Mouse (Mus musculus) kidney, embryonic 16.5 days (tissue): Measurements from ENCODE around the gene 1700088E04Rik. TPM values are rescaled to one million over a fixed set of nuclear protein-coding genes. Genes with fewer than 3 reads are reported as not detected.

ENCODE experiments used
- ATAC-seq: fragments of 200-750 bp; cut with Nextera tagmentation; 2 replicates; pipeline ENCODE4 v1.8.0; 2017; ENCODE audit warnings: moderate TSS enrichment; ENCODE audit not compliant: low FRiP score, low TSS enrichment
- H3K27ac ChIP-seq: fragments of 300-500 bp; sonication (generic); 2 replicates; pipeline ENCODE4 v1.5.1; 2014; ENCODE audit warnings: low read length
- H3K27me3 ChIP-seq: fragments of 300-500 bp; sonication (generic); 2 replicates; pipeline ENCODE4 v1.6.1; 2014; ENCODE audit warnings: low read length, control low read depth, mixed read lengths; ENCODE audit not compliant: insufficient read depth
- H3K36me3 ChIP-seq: fragments of 300-500 bp; sonication (generic); 2 replicates; pipeline ENCODE4 v1.6.1; 2014; ENCODE audit warnings: low read length, control low read depth, mixed read lengths; ENCODE audit not compliant: insufficient read depth
- H3K4me1 ChIP-seq: fragments of 300-500 bp; sonication (generic); 2 replicates; pipeline ENCODE4 v1.6.1; 2014; ENCODE audit warnings: low read length, control low read depth, mixed read lengths; ENCODE audit not compliant: insufficient read depth
- H3K4me2 ChIP-seq: fragments of 300-500 bp; sonication (generic); replicated peaks from 2 replicates; pipeline ENCODE4 v1.6.1; 2014; ENCODE audit warnings: low read depth, low read length
- H3K4me3 ChIP-seq: fragments of 300-500 bp; sonication (generic); 2 replicates; pipeline ENCODE4 v1.5.1; 2014; ENCODE audit warnings: mild to moderate bottlenecking, low read length
- H3K9ac ChIP-seq: fragments of 300-500 bp; sonication (generic); replicated peaks from 2 replicates; pipeline ENCODE4 v1.6.1; 2014; ENCODE audit warnings: low read length
- H3K9me3 ChIP-seq: fragments of 300-500 bp; sonication (generic); 2 replicates; pipeline ENCODE4 v1.6.1; 2016; ENCODE audit warnings: low read length, control low read depth
- WGBS: fragments of 180-500 bp; shearing (Covaris S2); extraction: QIAGEN DNeasy Blood & Tissue Kit; methylation state at CpG from one replicate; pipeline ENCODE4 v1.1.7; 2014; 5-methylcytosine and 5-hydroxymethylcytosine counted together
- polyA plus RNA-seq: library from polyadenylated mRNA; unstranded; fragments of >200 nt; fragmentation: Nextera tagmentation; extraction: Ambion mirVana; gene quantifications from 2 replicates; pipeline ENCODE4 v1.2.1, GENCODE M21; 2015

1700088E04Rik gene
- polyA plus RNA-seq, 1 experiment from 2014 or later: 11.9 TPM

DNA sequence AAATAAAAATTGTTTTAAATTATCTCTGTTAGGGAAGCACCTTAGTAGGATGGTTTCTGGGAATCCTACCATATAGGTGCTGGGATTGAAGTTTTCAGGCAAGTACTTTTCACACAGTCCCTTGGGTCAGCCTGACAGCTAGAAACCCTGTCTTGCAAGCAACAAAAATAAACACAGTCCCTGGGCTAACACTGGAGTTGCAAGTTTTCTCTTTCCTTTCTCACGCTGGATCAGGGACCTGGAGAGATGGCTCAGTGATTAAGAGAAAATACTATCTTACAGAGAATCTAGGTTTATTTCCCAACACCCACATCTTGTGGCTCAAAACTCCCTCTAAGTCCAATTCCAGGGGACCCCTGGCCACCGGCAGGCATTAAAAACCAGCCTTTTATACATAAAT is 43.9 kb downstream of the 1700088E04Rik start:
- H3K4me1 ChIP-seq: peaks cover 30% of the 10 kb centered on the region
- no peak for ATAC-seq
- no peak overlapping the region for H3K4me3 ChIP-seq
- 10% methylated on average over 2 of the region's 2 CpGs for WGBS
- H3K9ac ChIP-seq: peak overlapping the region; percentile 35; the same call in 1 of the 2 replicates
- peak overlapping the region; percentile 85 for H3K27ac ChIP-seq
- H3K36me3 ChIP-seq: peaks cover 19% of the 10 kb centered on the region
- peak overlapping the region; percentile 14 for H3K4me2 ChIP-seq
- no peaks in the 10 kb centered on the region for H3K9me3 ChIP-seq
- H3K27me3 ChIP-seq: no peaks in the 10 kb centered on the region

DNA sequence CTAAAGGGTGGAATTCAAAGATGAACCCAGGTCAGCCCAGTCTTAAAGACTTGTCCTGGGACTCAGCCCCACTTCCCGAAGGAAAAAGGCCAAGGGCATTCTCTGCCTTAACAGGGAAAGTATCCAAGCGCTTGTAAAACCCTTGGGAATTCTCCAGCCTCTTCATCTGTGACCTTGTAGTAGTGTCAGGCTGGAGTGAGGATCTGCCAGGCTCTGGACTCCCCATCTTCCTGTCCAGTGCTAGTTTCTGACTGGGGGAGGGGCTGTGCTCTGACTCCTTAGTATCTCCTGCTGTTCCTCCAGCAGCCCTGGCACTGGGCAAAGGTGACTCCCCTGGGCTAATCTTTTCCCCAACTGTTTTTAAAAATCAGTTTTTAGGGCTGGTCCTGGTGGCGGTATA is 44.5 kb downstream of the 1700088E04Rik start:
- peak overlapping the region; percentile 85; the same call in 1 of the 2 replicates for H3K27ac ChIP-seq
- WGBS: 47% methylated on average over 3 of the region's 3 CpGs
- H3K4me3 ChIP-seq: no peak overlapping the region
- peaks cover 30% of the 10 kb centered on the region for H3K4me1 ChIP-seq
- H3K27me3 ChIP-seq: no peaks in the 10 kb centered on the region
- peaks cover 22% of the 10 kb centered on the region for H3K36me3 ChIP-seq
- ATAC-seq: no peak
- no peak overlapping the region for H3K4me2 ChIP-seq
- no peak overlapping the region for H3K9ac ChIP-seq
- no peaks in the 10 kb centered on the region for H3K9me3 ChIP-seq

DNA sequence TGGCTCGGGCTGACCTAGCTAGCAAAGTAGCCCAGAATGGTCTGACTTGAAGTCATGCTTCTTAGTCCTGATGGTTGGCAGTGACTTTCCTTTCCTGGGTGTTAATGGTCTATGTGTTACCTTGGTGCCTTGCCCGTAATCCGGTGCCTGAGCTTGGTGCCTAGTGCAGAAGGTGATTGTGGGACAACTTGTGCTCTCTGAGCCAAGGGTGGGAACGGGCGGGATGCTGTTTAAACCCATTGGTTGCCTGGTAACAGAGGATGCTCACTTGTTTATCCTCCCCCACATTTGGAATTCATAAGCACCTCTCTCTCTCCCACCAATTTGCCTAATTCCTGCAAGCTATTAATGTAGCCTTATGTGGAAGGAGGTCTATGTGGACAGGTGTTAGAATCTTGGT is 45.6 kb downstream of the 1700088E04Rik start:
- 91% methylated on average over 5 of the region's 5 CpGs for WGBS
- Histone ChIP-seq H3K9ac (no peak overlapping the region), H3K4me1 (peaks cover 27% of the 10 kb centered on the region), H3K36me3 (peaks cover 31% of the 10 kb centered on the region), H3K4me3 (no peak overlapping the region), H3K4me2 (no peak overlapping the region), H3K27ac (no peak overlapping the region), H3K27me3 (no peaks in the 10 kb centered on the region), H3K9me3 (no peaks in the 10 kb centered on the region)
- ATAC-seq: no peak

GRCm38 (mm10) chr15:79093083-79093839 is 47.8 kb downstream of the 1700088E04Rik start:
- no peak overlapping the region for H3K4me2 ChIP-seq
- H3K4me3 ChIP-seq: no peak overlapping the region
- H3K4me1 ChIP-seq: peaks cover 22% of the 10 kb centered on the region
- no peak for ATAC-seq
- H3K9me3 ChIP-seq: no peaks in the 10 kb centered on the region
- H3K27ac ChIP-seq: no peak overlapping the region
- H3K36me3 ChIP-seq: peaks cover 53% of the 10 kb centered on the region
- WGBS: 62% methylated on average over 7 of the region's 7 CpGs
- no peak overlapping the region for H3K9ac ChIP-seq
- no peaks in the 10 kb centered on the region for H3K27me3 ChIP-seq

GRCm38 (mm10) chr15:79092284-79092683 is 48.8 kb downstream of the 1700088E04Rik start:
- no peak overlapping the region for H3K4me2 ChIP-seq
- H3K9me3 ChIP-seq: no peaks in the 10 kb centered on the region
- WGBS: 83% methylated on average over 6 of the region's 6 CpGs
- H3K36me3 ChIP-seq: peaks cover 62% of the 10 kb centered on the region
- ATAC-seq: no peak
- H3K27me3 ChIP-seq: no peaks in the 10 kb centered on the region
- H3K4me3 ChIP-seq: no peak overlapping the region
- no peak overlapping the region for H3K27ac ChIP-seq
- H3K4me1 ChIP-seq: peaks cover 12% of the 10 kb centered on the region
- no peak overlapping the region for H3K9ac ChIP-seq

DNA sequence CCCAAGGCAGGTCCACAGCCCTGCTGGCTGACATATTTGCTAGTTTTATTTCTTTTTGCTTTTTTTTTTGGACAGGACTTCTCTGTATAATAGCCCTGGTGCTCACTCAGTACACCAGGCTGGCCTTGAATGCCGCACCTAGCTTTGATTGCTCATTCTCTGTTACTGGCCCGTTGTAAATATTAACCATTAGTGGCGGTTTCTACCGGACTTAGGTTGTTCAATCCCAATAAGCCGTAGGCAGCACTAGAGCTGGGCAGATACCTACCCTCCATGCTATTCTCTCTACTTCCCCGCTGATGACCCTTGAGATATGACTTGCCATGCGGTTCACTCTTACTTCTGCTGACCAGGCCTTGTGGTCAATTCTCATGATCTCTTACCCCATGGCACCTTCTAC is 61.5 kb downstream of the 1700088E04Rik start:
- Histone ChIP-seq H3K36me3 (peaks cover 79% of the 10 kb centered on the region), H3K27me3 (no peaks in the 10 kb centered on the region), H3K4me3 (no peak overlapping the region), H3K4me2 (no peak overlapping the region), H3K4me1 (peaks cover 11% of the 10 kb centered on the region), H3K9me3 (no peaks in the 10 kb centered on the region), H3K9ac (no peak overlapping the region), H3K27ac (no peak overlapping the region)
- ATAC-seq: no peak
- 91% methylated on average over 7 of the region's 7 CpGs for WGBS

Other genes starting within 250 kb of the 1700088E04Rik start
- gene Gm49510, start 241.6 kb downstream of the 1700088E04Rik start, polyA plus RNA-seq: 0.37 and 0.70 TPM in 2 replicates
- gene Sh3bp1, start 241.5 kb downstream of the 1700088E04Rik start, polyA plus RNA-seq: 33.1 and 41.0 TPM in 2 replicates
- gene Pdxp, start 227.3 kb downstream of the 1700088E04Rik start, polyA plus RNA-seq: 11.7 and 12.0 TPM in 2 replicates
- 659 and 673 TPM in 2 replicates for gene Lgals1, start 214.5 kb downstream of the 1700088E04Rik start, polyA plus RNA-seq
- gene Nol12, start 206.3 kb downstream of the 1700088E04Rik start, polyA plus RNA-seq: 55.0 and 59.9 TPM in 2 replicates
- gene Triobp, start 193.5 kb downstream of the 1700088E04Rik start, polyA plus RNA-seq: 67.3 and 78.4 TPM in 2 replicates
- gene H1f0, start 112.8 kb downstream of the 1700088E04Rik start, polyA plus RNA-seq: 521 and 528 TPM in 2 replicates
- gene Galr3, start 99.4 kb downstream of the 1700088E04Rik start, polyA plus RNA-seq: not detected in 2 replicates
- gene Ankrd54, start 78.4 kb downstream of the 1700088E04Rik start, polyA plus RNA-seq: 51.7 and 52.5 TPM in 2 replicates
- gene Eif3l, start 66.1 kb downstream of the 1700088E04Rik start, polyA plus RNA-seq: 254 and 260 TPM in 2 replicates
- gene Micall1, start 32.4 kb downstream of the 1700088E04Rik start, polyA plus RNA-seq: 8.5 and 8.9 TPM in 2 replicates
- gene Polr2f, start 244 bp downstream of the 1700088E04Rik start, polyA plus RNA-seq: 264 and 294 TPM in 2 replicates
- gene Sox10, start 24.0 kb upstream of the 1700088E04Rik start, polyA plus RNA-seq: 0.51 and 0.56 TPM in 2 replicates
- gene Pick1, start 87.9 kb upstream of the 1700088E04Rik start, polyA plus RNA-seq: 56.9 and 57.8 TPM in 2 replicates
- 0.55 and 0.72 TPM in 2 replicates for gene Gm49486, start 88.1 kb upstream of the 1700088E04Rik start, polyA plus RNA-seq
- gene Slc16a8, start 113.5 kb upstream of the 1700088E04Rik start, polyA plus RNA-seq: 0.24 and 0.30 TPM in 2 replicates
- gene Baiap2l2, start 144.3 kb upstream of the 1700088E04Rik start, polyA plus RNA-seq: 12.5 and 17.7 TPM in 2 replicates
- gene Pla2g6, start 187.1 kb upstream of the 1700088E04Rik start, polyA plus RNA-seq: 18.3 and 21.1 TPM in 2 replicates
- gene Maff, start 205.4 kb upstream of the 1700088E04Rik start, polyA plus RNA-seq: 3.7 and 4.0 TPM in 2 replicates